Mouse (Mus musculus) embryonic facial prominence, embryonic 11.5 days (tissue): Measurements from ENCODE around the gene Efna4. TPM values are rescaled to one million over a fixed set of nuclear protein-coding genes. Genes with fewer than 3 reads are reported as not detected.
A peak's percentile ranks its signal among the peaks of the same experiment; 100 is the strongest.

Experiments used
- ATAC-seq: fragments of 200-750 bp; cut with Nextera tagmentation; replicated peaks from 2 replicates; pipeline ENCODE4 v1.8.0; 2017; ENCODE audit warnings: low read depth; ENCODE audit not compliant: insufficient number of reproducible peaks, low FRiP score, low TSS enrichment
- DNase-seq: peaks from one replicate; pipeline ENCODE4 v3.0.0-alpha.2; 2015; ENCODE audit warnings: low spot score
- H3K27ac ChIP-seq: fragments of 300-500 bp; sonication (generic); replicated peaks from 2 replicates; pipeline ENCODE4 v1.5.1; 2014; ENCODE audit warnings: mild to moderate bottlenecking, low read depth, low read length, control low read depth
- H3K27me3 ChIP-seq: fragments of 300-500 bp; sonication (generic); 2 replicates; pipeline ENCODE4 v1.6.1; 2014; ENCODE audit warnings: mild to moderate bottlenecking, low read length, moderate library complexity, mixed read lengths; ENCODE audit not compliant: control insufficient read depth, insufficient read depth
- H3K36me3 ChIP-seq: fragments of 300-500 bp; sonication (generic); replicated peaks from 2 replicates; pipeline ENCODE4 v1.6.1; 2014; ENCODE audit warnings: low read depth, mild to moderate bottlenecking, low read length, moderate library complexity, mixed read lengths; ENCODE audit not compliant: control insufficient read depth, insufficient read depth
- H3K4me1 ChIP-seq: fragments of 300-500 bp; sonication (generic); 2 replicates; pipeline ENCODE4 v1.6.1; 2014; ENCODE audit warnings: low read length, mixed read lengths; ENCODE audit not compliant: control insufficient read depth, insufficient read depth
- H3K4me2 ChIP-seq: fragments of 300-500 bp; sonication (generic); 2 replicates; pipeline ENCODE4 v1.6.1; 2014; ENCODE audit warnings: low read depth, mild to moderate bottlenecking, control low read depth, low read length, moderate library complexity
- H3K4me3 ChIP-seq: fragments of 300-500 bp; sonication (generic); 2 replicates; pipeline ENCODE4 v1.5.1; 2014; ENCODE audit warnings: low read depth, low read length, control low read depth
- H3K9ac ChIP-seq: fragments of 300-500 bp; sonication (generic); replicated peaks from 2 replicates; pipeline ENCODE4 v1.6.1; 2014; ENCODE audit warnings: mild to moderate bottlenecking, control low read depth, low read length
- H3K9me3 ChIP-seq: fragments of 300-500 bp; sonication (generic); replicated peaks from 2 replicates; pipeline ENCODE4 v1.6.1; 2016; ENCODE audit warnings: mild to moderate bottlenecking, low read length, inconsistent platforms, mixed read lengths; ENCODE audit not compliant: control insufficient read depth
- WGBS: fragments of 180-500 bp; shearing (Covaris S2); extraction: QIAGEN DNeasy Blood & Tissue Kit; methylation state at CpG from one replicate; pipeline ENCODE4 v1.1.7; 2014; 5-methylcytosine and 5-hydroxymethylcytosine counted together
- polyA plus RNA-seq: library from polyadenylated mRNA; unstranded; fragments of >200 nt; fragmentation: Nextera tagmentation; extraction: Ambion mirVana; gene quantifications from 2 replicates; pipeline ENCODE4 v1.2.1, GENCODE M21; 2014

Gene Efna4
- polyA plus RNA-seq, 1 experiment from 2014 or later, result 39.5 TPM

DNA sequence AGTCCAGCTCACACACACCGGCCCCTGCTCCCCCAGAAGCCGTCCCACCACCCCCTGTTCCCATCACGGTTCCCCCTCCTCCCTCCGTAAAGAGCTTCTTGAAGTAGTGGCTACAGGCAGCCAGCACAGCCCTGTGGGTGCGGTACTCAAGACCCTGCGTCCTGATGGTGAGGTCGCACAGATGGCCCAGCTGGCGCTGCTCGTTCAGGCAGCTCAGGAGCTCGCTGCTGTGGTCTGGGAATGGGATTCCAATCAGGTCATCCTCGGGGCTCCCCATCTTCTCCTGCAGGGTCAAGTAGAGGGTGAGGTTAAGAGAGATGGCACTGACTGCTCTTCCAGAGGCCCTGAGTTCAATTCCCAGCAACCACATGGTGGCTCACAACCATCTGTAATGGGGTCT is 43.4 kb upstream of the Efna4 start:
- DNase-seq (no peak), ATAC-seq (no peak)
- no peak overlapping the region for H3K9ac ChIP-seq
- H3K36me3 ChIP-seq, result no peaks in the 10 kb centered on the region
- H3K4me3 ChIP-seq, result no peak overlapping the region
- H3K9me3 ChIP-seq, result no peaks in the 10 kb centered on the region
- H3K27ac ChIP-seq, result no peak overlapping the region
- peaks cover 2% of the 10 kb centered on the region; the same call in 1 of the 2 replicates for H3K4me1 ChIP-seq
- H3K4me2 ChIP-seq, result no peak overlapping the region
- WGBS, result 89% methylated on average over 11 of the region's 11 CpGs
- no peaks in the 10 kb centered on the region for H3K27me3 ChIP-seq

DNA sequence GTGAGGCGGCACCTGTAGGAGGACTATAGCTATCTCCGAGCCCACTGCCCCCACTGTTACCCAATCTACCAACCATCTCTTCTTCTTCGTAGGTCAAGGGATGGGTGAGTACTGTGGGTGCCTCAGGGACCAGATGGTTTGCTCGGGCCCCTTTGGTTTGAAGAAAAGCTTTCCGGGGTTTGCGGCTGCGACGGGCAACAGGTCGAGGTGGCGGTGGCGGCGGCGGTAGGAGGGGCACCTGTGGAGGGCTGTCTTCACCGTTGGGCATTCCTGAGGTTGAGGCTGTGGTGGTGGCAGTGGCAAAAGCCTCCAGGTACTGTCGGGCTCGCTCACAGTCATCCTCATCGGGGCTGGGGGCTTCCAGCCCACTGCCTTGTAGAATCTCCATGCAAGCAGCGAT is 42.9 kb upstream of the Efna4 start:
- ATAC-seq, result no peak
- Histone ChIP-seq H3K4me2 (no peak overlapping the region), H3K4me3 (no peak overlapping the region), H3K4me1 (peaks cover 2% of the 10 kb centered on the region; the same call in 1 of the 2 replicates), H3K9me3 (no peaks in the 10 kb centered on the region), H3K27me3 (no peaks in the 10 kb centered on the region), H3K36me3 (no peaks in the 10 kb centered on the region), H3K27ac (no peak overlapping the region), H3K9ac (no peak overlapping the region)
- DNase-seq, result no peak
- 93% methylated on average over 18 of the region's 18 CpGs for WGBS

DNA sequence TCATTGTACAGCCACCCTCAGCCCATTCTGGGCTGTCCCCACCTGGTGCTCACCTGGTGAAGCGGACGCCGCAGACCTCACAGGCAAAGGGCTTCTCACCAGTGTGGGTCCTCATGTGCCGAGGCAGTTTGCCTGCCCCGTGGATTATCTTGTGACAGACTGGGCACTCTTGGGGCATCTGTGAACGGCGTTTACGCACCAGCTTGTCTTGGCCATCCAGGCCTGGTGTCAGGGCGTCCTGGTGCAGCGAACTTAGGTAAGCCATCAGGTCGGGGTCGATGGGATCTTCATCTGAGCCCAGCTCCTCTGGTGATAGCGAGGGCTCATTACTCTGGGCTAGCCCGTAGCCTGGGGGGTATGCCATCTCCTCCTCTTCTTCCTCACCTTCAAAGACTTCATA is 42.5 kb upstream of the Efna4 start:
- Histone ChIP-seq H3K4me1 (peaks cover 2% of the 10 kb centered on the region; the same call in 1 of the 2 replicates), H3K27me3 (no peaks in the 10 kb centered on the region), H3K9ac (no peak overlapping the region), H3K4me3 (no peak overlapping the region), H3K4me2 (no peak overlapping the region), H3K9me3 (no peaks in the 10 kb centered on the region), H3K27ac (no peak overlapping the region), H3K36me3 (no peaks in the 10 kb centered on the region)
- 93% methylated on average over 14 of the region's 14 CpGs for WGBS
- DNase-seq (no peak), ATAC-seq (no peak)

DNA sequence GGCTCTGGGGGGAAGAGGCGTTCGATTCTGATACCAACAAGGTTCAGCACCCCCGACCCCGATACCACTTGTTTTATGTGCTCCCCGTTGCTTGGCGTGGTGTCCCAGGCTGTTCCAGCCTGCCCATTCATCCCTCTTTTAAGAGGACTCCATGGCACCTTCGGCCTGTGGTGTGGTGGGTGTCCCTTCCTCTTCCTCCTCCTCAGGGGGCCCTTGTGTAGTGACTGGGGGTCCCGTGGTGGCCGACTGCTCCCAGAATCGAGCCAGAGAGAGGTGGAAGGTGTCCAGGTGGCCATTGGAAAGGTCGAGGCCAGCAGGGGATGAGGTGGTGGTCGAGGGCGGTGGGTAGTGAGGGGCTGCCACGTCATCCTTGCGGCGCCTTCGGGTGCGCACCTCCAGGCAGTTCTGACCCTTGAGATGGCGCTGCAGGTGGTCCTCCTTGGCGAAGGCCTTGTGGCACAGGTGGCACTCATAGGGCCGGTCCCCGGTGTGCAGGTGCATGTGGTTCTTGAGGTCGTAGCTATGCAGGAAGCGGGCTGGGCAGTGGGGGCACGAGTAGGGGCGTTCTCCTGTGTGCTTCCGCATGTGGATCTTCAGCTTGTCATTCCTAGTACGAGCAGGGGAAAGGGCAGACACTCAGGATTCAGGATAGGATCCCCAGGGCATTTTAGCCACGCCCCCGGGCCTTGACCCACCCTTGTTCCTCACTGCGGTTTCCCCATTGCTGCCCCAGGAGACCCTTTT is 41.7 kb upstream of the Efna4 start:
- no peaks in the 10 kb centered on the region for H3K36me3 ChIP-seq
- no peak overlapping the region for H3K9ac ChIP-seq
- WGBS, result 86% methylated on average over 31 of the region's 31 CpGs
- H3K9me3 ChIP-seq, result no peaks in the 10 kb centered on the region
- no peak overlapping the region for H3K4me3 ChIP-seq
- H3K4me2 ChIP-seq, result no peak overlapping the region
- no peak overlapping the region for H3K27ac ChIP-seq
- DNase-seq (no peak), ATAC-seq (no peak)
- H3K27me3 ChIP-seq, result no peaks in the 10 kb centered on the region
- peaks cover 2% of the 10 kb centered on the region; the same call in 1 of the 2 replicates for H3K4me1 ChIP-seq

DNA sequence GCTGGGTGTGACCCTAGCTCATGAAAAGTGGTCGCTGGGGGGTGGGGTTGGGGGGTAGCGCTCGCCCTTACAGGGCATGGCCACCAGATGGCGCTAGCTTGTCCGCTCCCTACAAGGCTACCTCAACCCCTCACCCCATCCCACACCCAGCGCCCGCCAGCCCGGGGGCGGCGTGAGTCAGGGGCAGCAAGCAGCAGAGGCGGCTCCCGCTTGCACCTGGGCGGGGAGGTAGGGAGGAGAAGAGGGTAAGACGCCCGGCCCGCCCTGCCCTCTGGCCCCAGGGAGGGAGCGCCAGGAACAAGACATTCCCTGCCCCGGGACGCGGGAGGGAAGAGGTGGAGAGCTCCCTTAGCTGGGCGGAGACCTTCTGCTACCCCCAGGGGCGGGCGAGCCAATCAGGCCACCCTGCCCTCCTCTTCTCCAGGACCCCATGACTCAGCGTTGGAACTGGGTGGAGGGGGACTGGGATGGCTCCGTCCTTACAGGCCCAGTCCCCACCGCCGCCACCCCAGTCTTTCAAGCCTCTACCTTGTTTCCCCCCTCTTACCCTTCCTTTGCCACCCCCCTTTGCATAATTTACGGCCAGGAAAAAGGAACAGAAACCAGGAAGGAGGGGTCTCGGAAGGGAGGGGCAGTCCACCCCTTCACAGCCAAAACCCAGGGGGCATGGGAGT is 40.7 kb upstream of the Efna4 start:
- H3K4me2 ChIP-seq, result peak overlapping the region; percentile 87
- peak overlapping the region; percentile 53 for H3K4me3 ChIP-seq
- H3K27me3 ChIP-seq, result no peaks in the 10 kb centered on the region
- 1% methylated on average over 25 of the region's 29 CpGs for WGBS
- 0 out of 2 replicates have a peak overlapping the region, but pooled peaks have one; percentile 0 for H3K27ac ChIP-seq
- DNase-seq (peak; percentile 89), ATAC-seq (peak; percentile 86)
- H3K9ac ChIP-seq, result peak overlapping the region; percentile 70
- H3K4me1 ChIP-seq, result peaks cover 2% of the 10 kb centered on the region; the same call in 1 of the 2 replicates
- no peaks in the 10 kb centered on the region for H3K9me3 ChIP-seq
- no peaks in the 10 kb centered on the region for H3K36me3 ChIP-seq

DNA sequence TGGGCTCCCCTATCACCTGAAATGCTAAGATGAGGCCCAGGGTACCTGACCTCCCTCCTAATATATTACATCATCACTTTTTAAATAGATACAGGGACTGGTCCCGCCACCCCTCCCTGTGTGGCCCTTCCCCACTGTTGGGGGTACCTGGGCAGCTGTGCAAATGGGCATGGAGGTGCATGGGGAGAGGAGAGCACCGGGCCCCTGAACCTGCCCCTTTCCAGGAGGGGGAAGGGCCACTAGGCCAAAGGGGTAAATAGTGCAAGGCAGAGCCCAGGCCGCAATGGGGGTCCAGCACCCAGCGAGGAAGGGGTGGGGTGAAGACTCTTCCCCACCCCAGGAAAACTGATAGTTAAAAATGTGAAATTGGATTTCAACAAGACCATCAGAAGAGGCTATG is 40.0 kb upstream of the Efna4 start:
- DNase-seq (no peak), ATAC-seq (peak; percentile 16)
- no peaks in the 10 kb centered on the region for H3K36me3 ChIP-seq
- H3K27me3 ChIP-seq, result no peaks in the 10 kb centered on the region
- H3K4me1 ChIP-seq, result peaks cover 2% of the 10 kb centered on the region; the same call in 1 of the 2 replicates
- H3K27ac ChIP-seq, result no peak overlapping the region
- H3K4me2 ChIP-seq, result peak overlapping the region; percentile 87; the same call in 1 of the 2 replicates
- no peak overlapping the region for H3K4me3 ChIP-seq
- 75% methylated on average over 4 of the region's 4 CpGs for WGBS
- H3K9ac ChIP-seq, result no peak overlapping the region
- no peaks in the 10 kb centered on the region for H3K9me3 ChIP-seq

DNA sequence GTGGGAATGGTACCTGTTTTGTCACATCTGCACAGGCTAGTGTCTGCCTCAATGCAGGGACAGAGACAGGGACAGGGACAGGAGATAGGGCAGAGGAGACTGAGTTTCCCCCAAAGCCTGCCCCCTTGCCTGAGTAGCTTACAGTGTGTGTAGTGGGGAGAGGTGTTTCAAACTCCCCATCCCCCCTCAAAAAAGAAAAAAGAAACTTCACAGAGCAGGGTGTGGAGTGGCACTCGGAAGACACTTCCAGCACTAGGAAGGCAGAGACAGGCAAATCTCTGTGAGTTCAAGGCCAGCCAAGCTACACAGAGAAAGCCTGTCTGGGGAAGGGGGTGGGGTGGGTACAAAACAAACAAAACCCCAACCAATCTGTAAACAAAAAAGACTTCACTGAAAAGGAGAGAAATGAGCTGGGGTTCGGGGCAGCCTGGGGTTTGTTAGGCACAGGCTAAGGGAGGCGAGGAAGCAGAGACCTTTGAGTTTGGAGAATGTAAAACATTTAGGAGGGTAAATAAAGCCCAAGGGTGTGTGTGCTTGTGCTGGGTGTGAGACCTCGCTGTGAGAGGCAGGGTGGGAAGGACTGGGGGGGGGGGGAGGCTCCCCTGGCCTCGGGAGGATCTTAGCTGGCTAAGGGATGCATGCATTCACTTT is 35.9 kb upstream of the Efna4 start:
- H3K9ac ChIP-seq, result no peak overlapping the region
- no peak overlapping the region for H3K4me2 ChIP-seq
- H3K9me3 ChIP-seq, result no peaks in the 10 kb centered on the region
- no peak overlapping the region for H3K4me3 ChIP-seq
- no peaks in the 10 kb centered on the region for H3K27me3 ChIP-seq
- no peak for ATAC-seq
- H3K4me1 ChIP-seq, result peaks cover under 1% of the 10 kb centered on the region; the same call in 1 of the 2 replicates
- no peak overlapping the region for H3K27ac ChIP-seq
- WGBS, result 46% methylated on average over 5 of the region's 5 CpGs
- H3K36me3 ChIP-seq, result no peaks in the 10 kb centered on the region
- no peak for DNase-seq

DNA sequence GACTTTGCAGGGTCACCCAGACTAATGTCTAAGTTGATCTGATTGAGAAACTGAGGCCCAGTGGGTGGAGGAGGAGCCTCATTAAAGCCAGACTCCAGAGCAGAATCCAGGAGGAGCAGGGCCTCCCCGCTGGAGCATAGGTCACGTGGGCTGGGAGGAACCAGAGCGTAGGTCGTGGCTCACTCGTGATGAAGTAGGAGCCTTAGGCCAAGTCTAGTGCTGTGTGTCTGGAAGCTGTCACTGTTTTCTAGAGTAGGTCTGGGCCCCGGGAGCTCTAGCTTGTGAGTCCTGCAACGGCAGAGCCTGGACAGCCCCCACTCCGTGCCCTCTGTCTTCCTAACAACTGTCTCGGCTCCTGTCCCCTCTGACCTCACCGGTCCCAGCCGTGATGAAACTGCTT is 29.5 kb upstream of the Efna4 start:
- ATAC-seq (no peak), DNase-seq (no peak)
- no peak overlapping the region for H3K27ac ChIP-seq
- H3K36me3 ChIP-seq, result no peaks in the 10 kb centered on the region
- no peaks in the 10 kb centered on the region for H3K9me3 ChIP-seq
- no peak overlapping the region for H3K9ac ChIP-seq
- H3K27me3 ChIP-seq, result no peaks in the 10 kb centered on the region
- no peak overlapping the region for H3K4me2 ChIP-seq
- 57% methylated on average over 11 of the region's 11 CpGs for WGBS
- no peak overlapping the region for H3K4me3 ChIP-seq
- H3K4me1 ChIP-seq, result no peaks in the 10 kb centered on the region
